Mouse (Mus musculus): ENCODE data around the gene Traf7. TPM values are rescaled to one million over a fixed set of nuclear protein-coding genes. Genes with fewer than 3 reads are reported as not detected.

Traf7 gene
- total RNA-seq, 1 experiment: 149 TPM

- Histone ChIP-seq H3K4me3 (ENCODE audit: insufficient read depth in 1 of 2, low read depth in 1 of 2, low read length in 2 of 2, poor library complexity in 1 of 2, severe bottlenecking in 1 of 2) (0 out of 4 replicates have a peak overlapping the region, but pooled peaks of 1 of the 2 experiments have one; percentile 29), H3K27ac (ENCODE audit: insufficient read depth, low read depth, low read length, poor library complexity, severe bottlenecking) (no peak overlapping the region), H3K4me1 (ENCODE audit: control insufficient read depth in 2 of 2, insufficient read depth in 2 of 2, low read length in 2 of 2, poor library complexity in 1 of 2) (no peaks in the 10 kb centered on the region; a peak in 1 of 4 replicates), H3K9me3 (ENCODE audit: control insufficient read depth, insufficient read depth, low read depth, low read length) (no peaks in the 10 kb centered on the region), H3K9ac (ENCODE audit: insufficient read depth, low read depth, low read length, poor library complexity, severe bottlenecking) (no peak overlapping the region), H3K36me3 (ENCODE audit: control insufficient read depth, insufficient read depth, low read length, poor library complexity, severe bottlenecking) (no peaks in the 10 kb centered on the region)
- no peak for TF ChIP-seq ZNF384 (IDR thresholded peaks at IDR 0.05; ENCODE audit: low read depth, low read length)
- no peak for TF ChIP-seq ZC3H11A (IDR thresholded peaks at IDR 0.05; ENCODE audit: borderline replicate concordance, low read depth, low read length)
- no peak for TF ChIP-seq MAFK (IDR thresholded peaks at IDR 0.05; ENCODE audit: insufficient read depth, low read depth, low read length)
- no peak for TF ChIP-seq CHD2 (IDR thresholded peaks at IDR 0.05; ENCODE audit: low read depth, low read length)
- TF ChIP-seq HCFC1 (IDR thresholded peaks at IDR 0.05; ENCODE audit: borderline replicate concordance, insufficient read depth, low read length): no peak
- DNase-seq (ENCODE audit: low read depth, low spot score): no peak
- in situ Hi-C loops (cut with MboI; ENCODE audit: low sequenced_read_pairs in 2 of 2, unreplicated experiment in 2 of 2): no loop called here
These were observed 17.5 kb upstream of the Traf7 start for GRCm38 (mm10) chr17:24545247-24545646.

GRCm38 (mm10) chr17:24544613-24545012 is 16.9 kb upstream of the Traf7 start:
- Histone ChIP-seq H3K4me1 (ENCODE audit: control insufficient read depth in 2 of 2, insufficient read depth in 2 of 2, low read length in 2 of 2, poor library complexity in 1 of 2) (no peaks in the 10 kb centered on the region; a peak in 1 of 4 replicates), H3K4me3 (ENCODE audit: insufficient read depth in 1 of 2, low read depth in 1 of 2, low read length in 2 of 2, poor library complexity in 1 of 2, severe bottlenecking in 1 of 2) (peak overlapping the region; percentile 29 to 72; a peak in 3 of 4 replicates), H3K9ac (ENCODE audit: insufficient read depth, low read depth, low read length, poor library complexity, severe bottlenecking) (peak overlapping the region; percentile 46), H3K27ac (ENCODE audit: insufficient read depth, low read depth, low read length, poor library complexity, severe bottlenecking) (no peak overlapping the region), H3K9me3 (ENCODE audit: control insufficient read depth, insufficient read depth, low read depth, low read length) (no peaks in the 10 kb centered on the region), H3K36me3 (ENCODE audit: control insufficient read depth, insufficient read depth, low read length, poor library complexity, severe bottlenecking) (no peaks in the 10 kb centered on the region)
- DNase-seq (ENCODE audit: low read depth, low spot score): no peak
- TF ChIP-seq ZNF384 (IDR thresholded peaks at IDR 0.05; ENCODE audit: low read depth, low read length): no peak
- no peak for TF ChIP-seq ZC3H11A (IDR thresholded peaks at IDR 0.05; ENCODE audit: borderline replicate concordance, low read depth, low read length)
- no peak for TF ChIP-seq HCFC1 (IDR thresholded peaks at IDR 0.05; ENCODE audit: borderline replicate concordance, insufficient read depth, low read length)
- no peak for TF ChIP-seq CHD2 (IDR thresholded peaks at IDR 0.05; ENCODE audit: low read depth, low read length)
- TF ChIP-seq MAFK (IDR thresholded peaks at IDR 0.05; ENCODE audit: insufficient read depth, low read depth, low read length): no peak
- in situ Hi-C loops (cut with MboI; ENCODE audit: low sequenced_read_pairs in 2 of 2, unreplicated experiment in 2 of 2): no loop called here

DNA sequence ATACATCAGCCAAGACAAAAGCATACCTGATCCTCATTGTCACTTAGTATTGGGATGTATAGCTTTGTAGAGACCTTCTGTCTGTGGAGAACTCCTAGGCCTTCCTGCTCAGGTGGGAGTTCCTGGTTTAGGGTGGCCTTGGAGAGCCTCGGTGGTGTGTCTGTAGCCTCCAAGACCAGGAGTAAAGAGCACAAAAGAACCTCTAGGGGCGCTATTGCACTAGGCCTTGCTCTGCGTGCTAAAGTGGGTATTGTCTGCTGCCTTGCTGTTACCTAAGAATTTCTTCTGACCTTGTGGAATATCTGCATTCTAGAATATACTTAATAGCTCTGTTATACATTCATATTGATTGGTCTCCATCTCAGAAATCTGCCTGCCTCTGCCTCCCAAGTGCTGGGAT is 12.6 kb upstream of the Traf7 start:
- H3K9ac ChIP-seq (ENCODE audit: insufficient read depth, low read depth, low read length, poor library complexity, severe bottlenecking): no peak overlapping the region
- no peak overlapping the region for H3K27ac ChIP-seq (ENCODE audit: insufficient read depth, low read depth, low read length, poor library complexity, severe bottlenecking)
- no peaks in the 10 kb centered on the region for H3K36me3 ChIP-seq (ENCODE audit: control insufficient read depth, insufficient read depth, low read length, poor library complexity, severe bottlenecking)
- in situ Hi-C loops (cut with MboI; ENCODE audit: low sequenced_read_pairs in 2 of 2, unreplicated experiment in 2 of 2): no loop called here
- no peaks in the 10 kb centered on the region; a peak in 1 of 4 replicates for H3K4me1 ChIP-seq (ENCODE audit: control insufficient read depth in 2 of 2, insufficient read depth in 2 of 2, low read length in 2 of 2, poor library complexity in 1 of 2)
- no peak for TF ChIP-seq ZC3H11A (IDR thresholded peaks at IDR 0.05; ENCODE audit: borderline replicate concordance, low read depth, low read length)
- no peak for TF ChIP-seq MAFK (IDR thresholded peaks at IDR 0.05; ENCODE audit: insufficient read depth, low read depth, low read length)
- TF ChIP-seq HCFC1 (IDR thresholded peaks at IDR 0.05; ENCODE audit: borderline replicate concordance, insufficient read depth, low read length): no peak
- no peak for TF ChIP-seq CHD2 (IDR thresholded peaks at IDR 0.05; ENCODE audit: low read depth, low read length)
- no peak for TF ChIP-seq ZNF384 (IDR thresholded peaks at IDR 0.05; ENCODE audit: low read depth, low read length)
- no peak overlapping the region for H3K4me3 ChIP-seq (ENCODE audit: insufficient read depth in 1 of 2, low read depth in 1 of 2, low read length in 2 of 2, poor library complexity in 1 of 2, severe bottlenecking in 1 of 2)
- DNase-seq (ENCODE audit: low read depth, low spot score): no peak
- H3K9me3 ChIP-seq (ENCODE audit: control insufficient read depth, insufficient read depth, low read depth, low read length): no peaks in the 10 kb centered on the region

DNA sequence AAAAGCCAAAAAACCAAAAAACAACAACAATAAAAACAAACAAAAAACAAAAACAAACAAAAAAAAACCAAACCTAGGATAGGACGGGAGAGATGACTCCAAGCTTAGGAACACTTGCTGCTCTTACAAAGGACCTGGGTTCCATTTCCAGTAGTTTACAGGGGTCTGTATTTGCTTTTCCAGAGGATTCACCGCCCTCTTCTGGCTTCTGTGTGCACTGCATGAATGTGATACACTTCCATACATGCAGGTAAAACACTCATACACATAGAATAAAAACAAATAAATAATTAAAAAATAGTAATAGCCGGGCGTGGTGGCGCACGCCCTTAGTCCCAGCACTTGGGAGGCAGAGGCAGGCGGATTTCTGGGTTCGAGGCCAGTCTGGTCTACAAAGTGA is 11.2 kb upstream of the Traf7 start:
- in situ Hi-C loops (cut with MboI; ENCODE audit: low sequenced_read_pairs in 2 of 2, unreplicated experiment in 2 of 2): no loop called here
- Histone ChIP-seq H3K27ac (ENCODE audit: insufficient read depth, low read depth, low read length, poor library complexity, severe bottlenecking) (no peak overlapping the region), H3K4me3 (ENCODE audit: insufficient read depth in 1 of 2, low read depth in 1 of 2, low read length in 2 of 2, poor library complexity in 1 of 2, severe bottlenecking in 1 of 2) (no peak overlapping the region), H3K36me3 (ENCODE audit: control insufficient read depth, insufficient read depth, low read length, poor library complexity, severe bottlenecking) (no peaks in the 10 kb centered on the region), H3K9ac (ENCODE audit: insufficient read depth, low read depth, low read length, poor library complexity, severe bottlenecking) (no peak overlapping the region), H3K4me1 (ENCODE audit: control insufficient read depth in 2 of 2, insufficient read depth in 2 of 2, low read length in 2 of 2, poor library complexity in 1 of 2) (no peaks in the 10 kb centered on the region), H3K9me3 (ENCODE audit: control insufficient read depth, insufficient read depth, low read depth, low read length) (no peaks in the 10 kb centered on the region)
- TF ChIP-seq MAFK (IDR thresholded peaks at IDR 0.05; ENCODE audit: insufficient read depth, low read depth, low read length) (no peak), CHD2 (IDR thresholded peaks at IDR 0.05; ENCODE audit: low read depth, low read length) (no peak), ZC3H11A (IDR thresholded peaks at IDR 0.05; ENCODE audit: borderline replicate concordance, low read depth, low read length) (no peak), ZNF384 (IDR thresholded peaks at IDR 0.05; ENCODE audit: low read depth, low read length) (no peak), HCFC1 (IDR thresholded peaks at IDR 0.05; ENCODE audit: borderline replicate concordance, insufficient read depth, low read length) (no peak)
- peak; percentile 62 for DNase-seq (ENCODE audit: low read depth, low spot score)

- TF ChIP-seq MAFK (IDR thresholded peaks at IDR 0.05; ENCODE audit: insufficient read depth, low read depth, low read length) (no peak), HCFC1 (IDR thresholded peaks at IDR 0.05; ENCODE audit: borderline replicate concordance, insufficient read depth, low read length) (no peak), ZC3H11A (IDR thresholded peaks at IDR 0.05; ENCODE audit: borderline replicate concordance, low read depth, low read length) (no peak), CHD2 (IDR thresholded peaks at IDR 0.05; ENCODE audit: low read depth, low read length) (no peak), ZNF384 (IDR thresholded peaks at IDR 0.05; ENCODE audit: low read depth, low read length) (no peak)
- in situ Hi-C loops (cut with MboI; ENCODE audit: low sequenced_read_pairs in 2 of 2, unreplicated experiment in 2 of 2): no loop called here
- no peak overlapping the region for H3K4me3 ChIP-seq (ENCODE audit: insufficient read depth in 1 of 2, low read depth in 1 of 2, low read length in 2 of 2, poor library complexity in 1 of 2, severe bottlenecking in 1 of 2)
- no peak overlapping the region for H3K27ac ChIP-seq (ENCODE audit: insufficient read depth, low read depth, low read length, poor library complexity, severe bottlenecking)
- H3K36me3 ChIP-seq (ENCODE audit: control insufficient read depth, insufficient read depth, low read length, poor library complexity, severe bottlenecking): no peaks in the 10 kb centered on the region
- H3K4me1 ChIP-seq (ENCODE audit: control insufficient read depth in 2 of 2, insufficient read depth in 2 of 2, low read length in 2 of 2, poor library complexity in 1 of 2): peaks cover 1 to 2% of the 10 kb centered on the region in 2 experiments; a peak in 1 of 4 replicates
- no peak overlapping the region for H3K9ac ChIP-seq (ENCODE audit: insufficient read depth, low read depth, low read length, poor library complexity, severe bottlenecking)
- H3K9me3 ChIP-seq (ENCODE audit: control insufficient read depth, insufficient read depth, low read depth, low read length): no peaks in the 10 kb centered on the region
- DNase-seq (ENCODE audit: low read depth, low spot score): no peak
These were observed 9.8 kb upstream of the Traf7 start for GRCm38 (mm10) chr17:24537536-24537935.
